Mouse (Mus musculus) retina, postnatal 7 days (tissue): ENCODE results near the gene Nkx2-3.

Source experiments
- DNase-seq: peaks from one replicate; pipeline ENCODE4 v3.0.0-alpha.2; 2012; ENCODE audit warnings: low read depth, low spot score

Gene Nkx2-3

DNA sequence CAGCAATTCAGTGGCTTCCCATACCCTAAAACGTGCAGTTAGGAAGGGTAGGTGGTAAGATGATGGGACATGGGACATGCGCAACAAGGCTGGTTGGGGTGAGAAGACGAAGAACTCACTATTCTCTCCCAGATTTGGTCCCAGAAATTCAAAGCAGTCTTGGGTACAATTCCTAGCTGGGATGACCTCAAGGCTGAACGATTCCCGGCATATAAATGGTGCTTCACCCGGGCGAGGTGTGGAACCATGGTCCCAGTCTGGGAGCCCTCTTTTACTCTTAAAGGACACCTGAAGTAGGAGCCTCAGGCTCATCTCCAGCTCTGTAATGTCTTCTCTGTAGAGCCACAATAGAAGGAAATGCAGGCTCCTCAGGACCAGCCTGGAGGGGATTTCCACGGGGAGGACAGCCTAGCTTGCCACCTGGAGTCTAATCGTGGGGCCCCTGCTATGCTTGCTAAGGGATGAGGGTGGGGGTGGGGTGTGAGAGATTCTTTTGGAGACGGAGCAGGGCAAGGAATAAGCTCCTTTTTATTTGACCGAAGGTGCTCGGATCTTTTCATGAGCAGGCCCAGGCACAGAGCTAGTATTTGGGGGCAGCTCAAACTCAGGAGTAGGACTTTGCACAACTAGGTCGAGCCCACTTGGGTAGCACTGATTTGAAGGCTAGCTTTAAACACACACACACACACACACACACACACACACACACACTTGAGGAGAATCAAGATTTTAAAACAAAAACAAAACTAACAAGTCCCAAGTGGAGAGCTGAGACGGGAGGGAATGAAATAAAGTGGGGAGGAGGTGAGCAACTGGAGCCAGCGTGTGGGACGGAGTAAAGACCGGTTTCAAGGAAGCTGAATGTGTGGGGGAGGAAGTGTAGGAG, 6.2 kb upstream of the Nkx2-3 start:
- no peak for DNase-seq

DNA sequence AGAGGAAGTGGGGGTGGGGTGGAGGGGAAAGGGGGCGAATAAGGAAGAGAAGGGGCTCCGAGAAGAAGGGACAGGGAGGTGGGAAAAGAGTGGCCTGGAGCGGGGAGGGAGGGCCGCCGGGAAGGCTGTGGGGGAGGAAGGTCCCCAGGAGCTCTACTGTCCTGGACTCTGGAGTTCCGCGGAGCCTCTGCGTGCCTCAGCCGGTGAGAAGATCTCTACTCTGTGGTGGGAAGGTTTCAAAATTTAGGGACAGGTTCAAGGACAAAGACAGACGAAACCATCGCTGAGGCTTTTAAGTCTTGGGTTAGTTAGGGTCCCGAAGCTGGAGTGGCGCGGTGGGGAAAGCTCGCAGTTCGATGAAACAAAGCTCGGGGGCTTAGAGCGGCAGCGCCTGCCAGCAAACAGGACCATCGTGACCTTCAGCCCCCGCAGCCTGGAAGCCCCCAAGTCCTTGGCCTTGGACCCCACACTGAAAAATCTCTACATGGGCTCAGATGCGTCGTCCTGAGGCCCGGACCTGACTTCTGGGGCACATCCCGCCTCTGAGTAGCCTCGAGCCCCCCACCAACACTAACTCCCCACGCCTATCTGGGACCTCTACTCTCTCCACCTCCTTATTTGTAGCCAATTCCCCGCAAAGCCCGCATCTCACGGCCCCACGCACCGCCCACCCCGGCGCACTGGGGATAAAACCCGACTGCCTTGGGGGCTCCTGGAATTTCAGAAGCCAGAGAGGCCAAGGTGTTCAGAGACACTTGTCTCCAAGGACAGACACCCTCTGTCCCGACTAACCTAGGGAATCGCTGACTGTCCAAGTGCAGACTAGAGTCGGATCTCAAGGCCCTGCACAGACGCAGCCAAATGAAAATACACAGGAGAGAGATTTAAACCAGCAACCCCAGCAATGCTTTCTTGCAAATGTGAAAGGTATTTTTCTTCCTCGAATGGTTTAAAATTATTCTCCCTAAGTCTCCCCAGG, 5.3 kb upstream of the Nkx2-3 start:
- DNase-seq = no peak

DNA sequence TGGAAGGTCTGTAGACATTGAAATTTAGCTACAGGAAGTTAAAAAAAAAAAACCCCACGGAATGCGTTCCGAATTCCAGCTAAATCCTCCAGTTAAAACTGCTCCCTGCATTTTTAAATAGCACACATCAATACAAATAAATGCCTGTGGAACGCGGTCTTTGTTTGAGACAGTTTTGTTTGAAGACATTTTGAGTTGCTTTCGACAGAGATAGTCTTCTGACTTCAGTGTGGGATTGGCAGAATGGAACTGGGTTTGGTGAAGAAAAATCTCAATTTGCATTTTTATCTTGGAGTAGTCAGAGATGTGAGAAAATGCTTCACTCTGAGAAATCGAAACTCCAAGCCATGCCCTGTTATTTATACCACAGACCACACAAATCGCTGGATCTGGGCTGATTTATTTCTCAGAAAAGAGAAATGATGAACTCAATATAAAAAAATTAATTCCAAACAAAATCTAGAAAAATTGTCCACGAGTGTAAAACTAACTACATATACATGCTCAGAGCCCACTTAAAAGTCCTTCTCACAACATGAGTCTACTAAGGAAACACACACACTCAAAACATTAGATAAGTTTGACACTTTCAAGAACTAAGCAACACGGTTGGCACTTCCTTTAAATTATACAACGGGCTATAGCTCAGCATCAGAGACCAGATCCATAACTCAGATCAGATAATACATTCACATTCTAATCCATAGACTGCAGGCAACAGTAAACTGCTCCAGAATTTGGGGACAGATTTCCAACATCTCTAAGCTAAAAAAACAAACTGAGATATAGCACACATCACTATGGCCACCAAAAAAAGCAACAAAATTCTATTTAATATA, 4.1 kb upstream of the Nkx2-3 start:
- no peak for DNase-seq

DNA sequence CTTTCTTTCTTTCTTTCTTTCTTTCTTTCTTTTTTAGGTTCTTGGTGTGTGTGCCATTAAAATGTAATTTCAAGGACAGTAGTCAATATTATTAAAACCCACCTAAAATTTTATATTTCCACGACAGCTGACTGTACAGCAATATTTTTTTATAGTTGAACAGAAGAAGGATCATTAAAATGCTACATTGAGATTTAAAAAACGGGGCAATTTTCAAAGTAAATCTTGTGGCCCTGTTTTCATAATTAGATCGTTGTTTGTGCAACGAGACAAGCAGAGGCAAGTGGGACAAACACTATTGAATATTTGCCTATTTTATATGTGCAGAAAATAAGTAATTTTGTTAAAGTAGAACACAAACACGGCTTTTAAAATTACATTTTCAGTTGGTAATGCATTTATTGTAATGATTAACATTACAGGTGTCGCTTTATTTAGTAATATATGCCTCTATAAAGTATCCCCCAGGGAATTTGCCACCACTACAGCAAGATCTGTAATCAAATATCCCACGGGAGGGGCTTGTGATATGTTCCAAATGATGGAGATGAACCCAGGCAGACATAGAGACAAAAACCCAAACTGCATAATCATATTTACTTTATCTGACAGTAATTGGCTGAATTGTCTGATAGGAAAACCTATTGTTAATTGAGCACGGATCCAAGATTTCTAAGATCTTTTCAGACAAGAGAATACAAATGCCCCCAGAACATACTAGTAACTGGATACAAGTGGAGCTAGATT, 3.2 kb upstream of the Nkx2-3 start:
- DNase-seq = no peak

DNA sequence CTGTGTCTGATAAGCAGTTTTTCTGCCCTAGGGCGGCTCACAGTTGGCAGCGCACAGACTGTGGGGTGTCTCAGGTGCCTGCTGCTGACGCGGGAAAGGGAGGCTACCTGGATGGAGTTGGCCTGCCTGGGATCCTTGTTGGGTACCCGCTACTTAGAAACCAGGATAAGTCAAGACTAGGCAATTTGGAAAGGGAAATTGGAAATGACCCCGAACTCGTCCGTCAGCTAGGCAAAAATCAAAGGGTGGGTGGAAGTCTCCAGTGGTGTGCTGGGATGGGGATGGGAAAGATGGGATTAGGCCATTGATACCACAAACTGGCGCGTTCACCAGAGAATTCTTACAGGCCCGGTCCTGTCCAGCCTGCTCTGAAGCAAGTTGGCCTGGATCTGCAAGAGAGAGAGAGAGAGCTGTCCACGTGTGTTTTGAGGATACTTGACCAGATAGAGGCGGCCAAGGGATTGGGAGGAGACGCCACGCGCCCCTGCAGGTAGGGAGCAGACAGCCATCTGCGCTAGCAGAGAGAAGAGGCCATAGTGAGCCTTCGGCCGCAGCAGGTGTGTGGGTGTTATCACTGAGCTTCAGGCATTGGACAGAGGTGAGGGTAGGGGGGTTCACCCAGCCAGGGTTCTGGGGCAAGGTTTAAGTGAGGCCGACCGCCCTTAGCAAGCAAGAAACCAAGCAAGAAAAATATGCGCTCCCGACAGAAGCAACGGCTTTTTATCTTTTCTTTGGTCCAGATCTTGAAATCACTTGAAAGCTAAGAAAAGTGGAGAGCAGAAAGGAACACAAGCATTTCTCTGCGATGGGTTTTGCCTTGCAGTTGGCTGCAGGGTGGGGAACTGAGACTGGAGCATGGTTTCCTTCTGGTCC, 2.4 kb upstream of the Nkx2-3 start:
- no peak for DNase-seq

DNA sequence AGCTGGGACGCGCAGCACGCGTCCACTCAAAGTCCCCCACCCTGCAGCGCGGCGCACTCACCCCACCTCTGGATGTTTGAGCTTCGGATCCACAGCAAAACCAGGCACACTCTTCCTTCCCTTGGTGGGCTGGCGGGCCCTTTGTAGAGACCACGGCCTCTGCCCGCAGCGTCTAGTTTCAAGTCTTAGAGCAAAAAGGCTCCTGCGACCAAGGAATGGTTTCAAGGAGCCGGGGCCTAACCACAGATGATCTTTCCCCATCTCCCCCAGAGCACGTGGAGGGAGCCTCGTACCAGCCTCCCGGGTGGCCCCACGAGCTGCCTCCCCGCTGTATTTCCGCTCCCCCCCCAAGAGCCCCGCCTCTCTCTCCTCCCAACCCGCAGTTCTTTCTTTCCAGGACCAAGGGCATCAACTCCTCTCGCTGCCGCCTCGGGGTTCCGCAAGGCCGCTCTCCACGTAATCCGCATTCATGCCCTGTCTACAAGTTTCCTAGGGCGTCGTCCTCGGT, 1.7 kb upstream of the Nkx2-3 start:
- no peak for DNase-seq

DNA sequence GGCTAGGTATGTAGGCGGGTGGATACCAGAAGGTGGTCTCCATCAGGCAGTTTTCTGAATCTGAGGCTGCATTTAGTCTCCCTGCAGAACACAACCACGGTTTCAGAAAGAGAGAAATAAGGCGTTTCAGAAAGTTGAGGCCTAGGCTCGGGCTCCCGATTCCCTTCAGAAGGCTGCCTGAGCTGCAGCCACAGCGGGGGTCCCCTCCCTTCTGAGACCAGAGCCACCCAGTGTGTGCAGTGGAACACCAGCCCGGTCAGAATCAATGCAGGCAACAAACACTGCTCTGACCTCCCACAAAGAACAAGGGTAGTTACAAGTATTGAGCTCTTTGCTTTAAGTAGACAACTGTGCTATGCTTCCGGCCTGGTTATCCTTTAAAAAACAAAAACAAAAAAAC, 1.0 kb upstream of the Nkx2-3 start:
- no peak for DNase-seq

DNA sequence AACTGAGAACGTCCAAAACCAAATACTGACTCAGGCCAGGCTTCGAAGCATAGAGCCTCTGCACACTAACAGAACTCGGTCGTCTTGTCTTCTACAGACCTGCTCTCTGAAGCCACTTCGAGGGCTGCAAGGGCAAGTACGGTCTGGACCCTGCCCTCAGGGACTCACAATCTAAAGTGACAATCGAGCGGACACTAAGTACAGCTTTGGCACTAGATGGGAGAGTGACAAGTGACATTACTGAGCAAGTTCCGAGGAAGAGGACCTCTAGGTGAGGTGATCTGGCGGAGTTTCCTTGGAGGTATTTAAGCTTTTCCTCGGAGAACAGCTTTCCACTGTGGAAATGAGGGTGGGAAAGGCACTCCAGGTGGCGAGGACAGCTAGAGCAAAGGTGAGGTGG, 564 bp upstream of the Nkx2-3 start:
- DNase-seq = no peak

DNA sequence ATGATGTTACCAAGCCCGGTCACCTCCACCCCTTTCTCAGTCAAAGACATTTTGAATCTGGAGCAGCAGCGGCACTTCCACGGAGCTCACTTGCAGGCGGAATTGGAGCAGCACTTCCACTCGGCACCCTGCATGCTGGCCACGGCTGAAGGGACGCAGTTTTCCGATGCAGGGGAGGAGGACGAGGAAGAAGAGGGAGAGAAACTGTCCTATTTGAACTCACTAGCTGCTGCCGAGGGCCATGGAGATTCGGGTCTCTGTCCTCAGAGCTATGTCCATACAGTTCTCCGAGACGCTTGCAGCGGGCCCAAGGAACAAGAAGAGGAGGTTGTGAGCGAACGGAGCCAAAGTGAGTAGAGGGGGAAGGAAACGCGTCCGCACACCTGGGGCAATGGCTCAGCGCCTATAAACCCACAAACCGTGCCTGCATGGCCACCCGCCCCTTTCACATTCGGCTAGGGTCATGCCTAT, 411 bp downstream of the Nkx2-3 start:
- no peak for DNase-seq

DNA sequence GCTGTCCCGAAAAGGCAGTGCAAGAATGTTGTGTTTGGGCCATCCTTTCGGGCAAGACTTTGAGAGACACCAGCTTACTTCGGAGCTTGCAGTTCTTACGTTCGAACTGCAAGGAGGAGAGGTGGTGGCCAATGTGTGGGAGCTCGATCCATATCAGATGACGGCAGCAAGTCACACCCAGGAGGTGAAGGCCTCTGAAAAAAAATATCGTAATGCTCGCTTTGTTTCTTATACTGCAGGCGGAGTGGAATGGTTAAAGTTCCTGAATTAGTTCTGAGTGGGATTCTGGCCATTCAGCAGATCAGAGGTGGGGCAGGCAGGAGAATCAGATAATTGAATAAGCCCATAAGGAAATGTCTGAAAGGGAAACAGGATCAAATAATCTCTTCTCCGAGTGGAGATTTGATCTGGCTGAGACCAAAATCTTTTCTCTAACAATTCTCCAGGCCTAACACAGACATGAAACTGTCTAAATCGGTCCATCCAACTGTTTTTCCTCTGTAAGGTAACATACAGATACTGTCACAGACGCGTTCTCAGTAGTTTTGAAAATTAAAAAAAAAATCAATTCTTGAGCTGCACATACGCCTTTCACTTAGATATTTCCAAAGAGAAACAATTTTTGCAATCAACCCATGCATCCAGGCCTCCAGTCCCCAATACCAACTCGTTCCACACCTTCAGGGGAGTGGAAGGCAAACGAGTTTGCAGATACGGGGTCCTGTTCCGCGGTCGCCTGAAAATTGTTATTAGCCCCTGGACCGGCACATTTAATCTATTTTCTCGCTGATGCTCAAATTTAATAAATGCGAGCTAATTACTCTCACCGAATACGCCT, 1.4 kb downstream of the Nkx2-3 start:
- no peak for DNase-seq

DNA sequence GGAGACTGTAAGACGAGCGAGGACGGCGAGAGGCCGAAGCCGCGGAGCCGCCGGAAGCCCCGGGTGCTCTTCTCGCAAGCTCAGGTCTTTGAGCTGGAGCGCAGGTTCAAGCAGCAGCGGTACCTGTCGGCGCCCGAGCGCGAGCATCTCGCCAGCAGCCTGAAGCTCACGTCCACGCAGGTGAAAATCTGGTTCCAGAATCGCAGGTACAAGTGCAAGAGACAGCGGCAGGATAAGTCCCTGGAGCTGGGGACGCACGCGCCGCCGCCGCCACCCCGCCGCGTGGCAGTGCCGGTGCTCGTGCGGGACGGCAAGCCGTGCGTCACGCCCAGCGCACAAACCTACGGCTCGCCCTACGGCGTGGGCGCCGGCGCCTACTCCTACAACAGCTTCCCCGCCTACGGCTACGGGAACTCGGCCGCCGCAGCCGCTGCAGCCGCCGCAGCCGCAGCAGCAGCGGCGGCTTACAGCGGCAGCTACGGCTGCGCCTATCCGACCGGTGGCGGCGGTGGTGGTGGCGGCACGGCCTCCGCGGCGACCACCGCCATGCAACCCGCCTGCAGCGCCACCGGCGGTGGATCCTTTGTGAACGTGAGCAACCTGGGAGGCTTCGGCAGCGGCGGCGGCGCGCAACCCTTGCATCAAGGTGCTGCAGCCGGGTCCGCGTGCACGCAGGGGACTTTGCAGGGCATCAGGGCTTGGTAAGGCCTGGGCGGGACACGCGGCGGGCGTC, 2.4 kb downstream of the Nkx2-3 start:
- no peak for DNase-seq

DNA sequence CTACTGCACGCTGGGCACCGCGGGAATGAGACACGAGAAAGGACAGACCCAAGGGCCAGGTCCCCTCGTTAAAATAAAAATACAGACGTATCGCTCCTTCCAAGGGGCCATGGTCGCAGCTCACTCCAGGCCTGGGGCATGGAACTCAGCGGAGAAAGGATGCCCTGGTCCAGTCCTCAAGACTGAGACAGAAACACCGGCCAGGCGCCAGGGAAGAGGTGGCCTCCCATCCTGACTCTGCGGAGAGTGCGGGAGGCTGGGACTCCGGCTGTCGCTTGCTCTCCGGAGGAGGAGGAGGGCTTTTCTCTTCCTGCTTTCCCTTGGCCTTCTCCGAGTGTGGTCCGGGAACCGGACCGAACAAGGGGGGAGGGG, 2.9 kb downstream of the Nkx2-3 start:
- DNase-seq = no peak

DNA sequence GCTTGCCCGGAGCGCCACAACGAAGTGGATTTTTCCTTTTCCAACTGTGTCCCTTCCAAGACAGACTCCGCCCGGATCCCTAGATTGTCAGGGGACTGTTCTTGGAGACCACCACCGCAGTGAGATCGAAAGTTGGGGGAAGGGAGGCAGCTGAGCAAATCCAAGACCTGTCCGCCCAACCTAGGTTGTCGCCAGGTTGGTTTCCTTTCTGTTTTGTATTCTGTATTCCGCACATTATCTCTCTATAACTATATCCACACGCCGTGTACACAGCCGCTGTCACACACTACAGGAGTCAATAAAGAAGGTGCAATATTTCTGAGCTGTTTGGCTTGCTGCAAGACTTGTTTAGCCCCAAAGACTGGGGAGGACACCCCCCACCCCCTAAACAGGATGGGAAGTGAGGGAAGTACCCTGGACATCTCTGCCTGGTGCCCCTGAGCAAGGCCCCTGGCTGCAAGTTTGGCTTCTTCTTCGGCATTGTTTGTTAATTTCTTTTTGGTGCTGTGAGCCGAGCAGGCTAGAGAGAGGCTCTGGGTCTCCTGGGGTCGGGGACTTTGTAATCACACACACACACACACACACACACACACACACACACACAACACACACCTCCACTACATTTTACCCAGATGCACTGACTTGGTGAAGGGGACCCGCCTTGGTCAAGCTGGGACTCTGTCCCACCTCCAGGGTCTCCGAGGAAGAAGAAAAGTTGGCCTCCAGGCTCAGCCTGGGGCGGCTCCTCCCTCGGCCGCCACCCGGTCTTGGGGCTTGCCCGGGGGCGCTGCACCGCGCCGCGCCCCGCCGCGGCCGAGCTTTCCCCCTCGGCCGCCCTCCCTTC, 3.7 kb downstream of the Nkx2-3 start:
- no peak for DNase-seq

DNA sequence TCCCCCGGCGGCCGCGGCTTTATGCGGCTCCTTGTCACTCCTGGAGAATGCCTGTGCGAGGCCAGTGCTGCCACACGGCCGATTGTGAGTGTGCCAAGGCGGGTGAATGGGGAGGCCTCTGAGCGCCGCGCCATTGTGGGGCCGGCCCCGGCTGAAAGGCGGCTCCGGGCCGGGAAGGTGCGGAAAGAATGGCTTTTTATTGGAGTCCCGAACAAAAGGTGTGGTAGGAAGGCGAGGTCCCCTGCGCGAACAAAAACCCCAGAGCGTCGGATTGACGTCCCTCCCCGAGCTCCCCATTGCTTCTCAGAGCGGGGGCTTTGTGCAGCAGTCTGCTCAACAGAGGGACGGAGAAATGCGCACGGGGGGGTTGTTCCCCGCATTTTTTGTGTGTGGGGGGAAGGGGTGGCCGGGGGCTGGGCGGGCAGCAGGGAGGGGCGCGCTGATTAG, 4.3 kb downstream of the Nkx2-3 start:
- no peak for DNase-seq

DNA sequence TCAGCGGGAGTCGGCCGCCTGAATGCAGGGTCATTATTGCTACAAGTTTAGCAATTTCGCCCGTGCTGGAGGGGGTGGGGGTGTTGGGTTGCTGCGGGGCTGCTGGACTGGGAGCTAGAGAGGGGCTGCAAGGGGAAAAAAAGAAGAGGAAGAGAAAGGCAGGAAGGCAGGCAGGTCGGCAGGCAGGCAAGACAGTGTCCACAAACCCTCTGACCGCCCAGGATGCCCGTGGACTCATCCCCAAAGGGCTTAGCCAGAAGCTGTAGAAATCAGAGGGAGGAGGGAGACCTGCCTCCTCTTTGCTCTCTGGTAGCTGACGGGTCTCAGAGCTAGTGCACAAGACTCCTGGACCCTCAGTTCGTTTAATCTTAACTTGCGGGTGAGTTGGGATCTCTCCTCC, 4.8 kb downstream of the Nkx2-3 start:
- no peak for DNase-seq

DNA sequence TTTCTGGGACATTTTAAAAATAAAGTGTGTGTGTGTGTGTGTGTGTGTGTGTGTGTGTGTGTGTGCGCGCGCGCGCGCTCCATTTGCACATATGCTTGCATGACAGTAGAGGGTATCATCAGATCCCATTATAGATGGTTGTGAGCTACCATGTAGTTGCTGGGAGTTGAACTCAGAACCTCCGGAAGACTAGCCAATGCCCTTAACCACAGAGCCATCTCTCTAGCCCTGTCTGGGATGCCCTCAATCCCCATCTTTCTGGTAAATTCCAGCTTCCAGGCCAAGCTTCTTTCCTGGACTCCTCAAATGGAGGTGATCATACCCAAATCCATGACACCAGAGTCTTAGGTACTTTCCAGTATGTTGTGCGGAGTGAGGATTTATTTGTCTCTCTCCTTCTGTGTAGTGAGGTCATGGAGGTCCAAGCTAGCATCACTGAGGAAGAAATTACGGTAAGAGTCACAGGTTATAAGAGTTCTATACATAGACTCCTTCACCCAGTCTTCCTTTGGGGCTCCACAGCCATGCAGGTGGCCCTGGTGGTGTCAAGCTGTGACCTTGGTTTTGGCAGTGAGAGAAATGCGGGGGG, 5.7 kb downstream of the Nkx2-3 start:
- DNase-seq = no peak
